Mouse (Mus musculus) midbrain, embryonic 10.5 days (tissue): Measurements from ENCODE around the gene Traf2. TPM values are rescaled to one million over a fixed set of nuclear protein-coding genes. Genes with fewer than 3 reads are reported as not detected.
A peak's percentile ranks its signal among the peaks of the same experiment; 100 is the strongest.

Experiments
- DNase-seq: peaks from one replicate; pipeline ENCODE4 v3.0.0-alpha.2; 2017; ENCODE audit warnings: low spot score
- H3K27ac ChIP-seq: fragments of 300-500 bp; sonication (generic); replicated peaks from 2 replicates; pipeline ENCODE4 v1.5.1; 2016; ENCODE audit warnings: mild to moderate bottlenecking
- H3K27me3 ChIP-seq: fragments of 300-500 bp; sonication (generic); 2 replicates; pipeline ENCODE4 v1.6.1; 2016; ENCODE audit warnings: low read depth, mild to moderate bottlenecking; ENCODE audit not compliant: poor library complexity, severe bottlenecking
- H3K36me3 ChIP-seq: fragments of 300-500 bp; sonication (generic); 2 replicates; pipeline ENCODE4 v1.6.1; 2016; ENCODE audit warnings: mild to moderate bottlenecking, moderate library complexity
- H3K4me1 ChIP-seq: fragments of 300-500 bp; sonication (generic); 2 replicates; pipeline ENCODE4 v1.6.1; 2016
- H3K4me3 ChIP-seq: fragments of 300-500 bp; sonication (generic); 2 replicates; pipeline ENCODE4 v1.5.1; 2016; ENCODE audit warnings: mild to moderate bottlenecking, moderate library complexity
- H3K9me3 ChIP-seq: fragments of 300-500 bp; sonication (generic); replicated peaks from 2 replicates; pipeline ENCODE4 v1.6.1; 2016; ENCODE audit warnings: mild to moderate bottlenecking
- WGBS: fragments of 180-500 bp; shearing (Covaris S2); methylation state at CpG from one replicate; pipeline ENCODE4 v1.1.7; 2016; 5-methylcytosine and 5-hydroxymethylcytosine counted together
- polyA plus RNA-seq: library from polyadenylated mRNA; unstranded; fragments of >200 nt; fragmentation: Nextera tagmentation; extraction: Ambion mirVana; gene quantifications from 2 replicates; pipeline ENCODE4 v1.2.1, GENCODE M21; 2016

Gene Traf2
- 38.9 and 41.4 TPM in 2 replicates for polyA plus RNA-seq

DNA sequence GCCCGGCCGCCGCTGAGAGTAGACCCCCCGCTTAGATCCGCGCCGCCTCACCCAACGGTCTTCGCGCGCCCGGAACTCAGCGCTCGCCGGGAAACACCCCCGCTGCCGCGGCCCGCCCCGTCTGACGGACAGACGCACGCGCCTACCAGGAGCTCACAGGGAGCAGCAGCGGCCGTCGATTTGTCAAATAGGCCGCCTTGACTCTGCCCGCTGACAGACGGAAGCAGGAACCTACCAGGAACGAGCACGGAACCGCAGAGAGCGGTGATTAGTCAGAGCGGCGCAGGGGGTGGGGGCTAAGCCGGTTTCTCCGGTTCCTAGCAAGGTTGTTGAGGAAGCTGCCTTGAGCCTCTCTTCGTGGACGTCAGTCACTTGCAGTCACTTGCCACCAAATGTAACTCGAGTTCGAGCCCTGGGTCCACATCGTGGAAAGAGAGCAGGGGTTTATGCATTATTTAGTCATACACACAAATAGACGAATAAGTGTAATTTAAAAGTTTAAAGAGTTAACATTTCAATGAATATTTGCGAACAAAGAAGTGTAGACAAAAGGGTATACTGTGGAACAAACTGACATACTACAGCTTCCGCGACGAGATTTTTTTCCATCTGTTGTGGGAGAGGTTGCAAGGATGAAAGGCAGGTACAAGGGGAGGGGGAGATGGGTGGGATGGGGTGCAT, at the start of gene Traf2:
Traf2 (minus strand) TSS at position 130 of the 681 bp plus-strand sequence.
- Histone ChIP-seq H3K4me3 (peak within 1 kb of the TSS; percentile 80), H3K4me1 (peaks cover 28% of the 10 kb centered on the region), H3K36me3 (0 out of 2 replicates have a peak, but pooled peaks cover 3% of the 10 kb centered on the region), H3K27me3 (no peaks in the 10 kb centered on the region), H3K9me3 (no peaks in the 10 kb centered on the region), H3K27ac (peak within 1 kb of the TSS; percentile 92)
- WGBS: 3% methylated on average over 48 of the region's 48 CpGs
- DNase-seq: peak; percentile 99

DNA sequence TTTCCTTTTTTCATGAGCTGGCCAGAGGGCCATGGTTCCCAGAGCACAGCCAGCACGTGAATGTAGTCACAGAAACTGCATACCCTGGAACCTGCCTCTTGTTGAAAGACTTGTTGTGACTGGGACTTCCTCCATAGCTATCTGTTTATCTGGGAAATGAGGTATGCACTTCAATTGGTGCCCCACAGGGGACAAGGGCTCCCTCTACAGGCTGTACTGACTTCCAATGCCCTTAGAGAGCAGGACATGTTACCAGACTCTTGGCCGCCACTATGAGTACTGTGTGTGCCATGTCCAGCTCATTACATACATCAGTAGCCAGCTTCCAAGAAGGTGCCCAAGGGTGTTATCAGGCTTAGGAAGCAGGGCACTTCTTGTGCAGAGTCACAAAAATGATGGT, 45.1 kb upstream of the Traf2 start:
- no peak for DNase-seq
- no peaks in the 10 kb centered on the region for H3K27me3 ChIP-seq
- no peaks in the 10 kb centered on the region for H3K4me1 ChIP-seq
- 88% methylated on average over 2 of the region's 2 CpGs for WGBS
- no peak overlapping the region for H3K27ac ChIP-seq
- H3K36me3 ChIP-seq: peaks cover 97% of the 10 kb centered on the region
- no peak overlapping the region for H3K4me3 ChIP-seq
- no peaks in the 10 kb centered on the region for H3K9me3 ChIP-seq

DNA sequence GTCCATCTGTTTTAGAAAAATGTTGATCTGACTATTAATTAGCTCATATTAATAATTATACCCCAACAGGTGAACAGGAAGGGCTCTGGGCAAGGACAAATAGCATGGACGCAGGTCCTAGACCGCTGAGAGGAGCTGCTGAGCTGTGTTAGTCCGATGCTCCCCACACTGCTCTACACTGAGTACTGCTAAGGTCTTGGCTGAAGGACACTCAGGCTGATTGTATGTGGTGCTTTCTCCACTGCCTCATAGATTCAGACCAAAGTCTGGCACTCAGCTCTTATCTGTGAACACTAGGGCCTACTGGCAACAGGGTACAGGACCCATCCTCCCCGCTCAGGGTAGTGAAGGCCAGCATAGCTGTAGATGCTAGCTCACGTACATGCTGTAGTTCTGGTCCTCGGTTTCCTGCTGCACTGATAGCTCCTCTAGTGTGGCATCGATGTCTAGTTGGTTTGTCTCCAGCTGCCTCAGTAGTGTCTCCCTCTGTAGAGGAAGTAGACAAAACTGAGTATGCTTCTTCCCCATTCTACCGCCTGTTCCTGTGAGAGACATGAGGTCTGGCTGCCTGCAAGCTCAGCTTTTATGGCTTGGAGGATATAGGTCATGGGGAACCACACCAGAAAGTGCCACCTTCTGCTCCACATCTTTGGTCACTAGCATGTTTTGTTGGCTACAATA, 41.6 kb upstream of the Traf2 start:
- no peaks in the 10 kb centered on the region for H3K9me3 ChIP-seq
- peaks cover 98% of the 10 kb centered on the region for H3K36me3 ChIP-seq
- no peak overlapping the region for H3K27ac ChIP-seq
- WGBS: 94% methylated on average over 8 of the region's 8 CpGs
- DNase-seq: no peak
- H3K4me1 ChIP-seq: no peaks in the 10 kb centered on the region
- no peaks in the 10 kb centered on the region for H3K27me3 ChIP-seq
- H3K4me3 ChIP-seq: no peak overlapping the region

DNA sequence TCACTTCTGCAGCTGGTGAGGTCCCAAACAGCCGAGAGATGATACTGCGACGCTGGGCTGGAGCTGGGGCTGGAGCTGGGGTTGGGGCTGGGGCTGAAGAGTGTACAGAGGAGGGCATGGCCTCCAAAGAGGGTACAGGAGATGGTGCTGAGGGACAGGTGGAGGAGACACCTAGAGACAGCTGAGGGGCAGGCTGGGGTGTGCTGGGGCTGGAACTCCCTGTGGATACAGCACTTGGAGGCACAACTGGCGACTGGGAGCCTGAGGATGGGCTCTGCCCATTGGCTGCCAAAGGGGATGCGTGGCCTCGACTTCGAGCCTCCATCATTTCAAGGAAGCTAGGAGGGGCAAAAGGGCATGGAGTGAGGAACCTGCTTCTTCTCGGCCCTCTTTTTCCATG, 40.5 kb upstream of the Traf2 start:
- Histone ChIP-seq H3K27ac (no peak overlapping the region), H3K4me3 (no peak overlapping the region), H3K27me3 (no peaks in the 10 kb centered on the region), H3K4me1 (peaks cover 5% of the 10 kb centered on the region), H3K36me3 (peaks cover 93% of the 10 kb centered on the region), H3K9me3 (no peaks in the 10 kb centered on the region)
- no peak for DNase-seq
- WGBS: 93% methylated on average over 8 of the region's 8 CpGs

DNA sequence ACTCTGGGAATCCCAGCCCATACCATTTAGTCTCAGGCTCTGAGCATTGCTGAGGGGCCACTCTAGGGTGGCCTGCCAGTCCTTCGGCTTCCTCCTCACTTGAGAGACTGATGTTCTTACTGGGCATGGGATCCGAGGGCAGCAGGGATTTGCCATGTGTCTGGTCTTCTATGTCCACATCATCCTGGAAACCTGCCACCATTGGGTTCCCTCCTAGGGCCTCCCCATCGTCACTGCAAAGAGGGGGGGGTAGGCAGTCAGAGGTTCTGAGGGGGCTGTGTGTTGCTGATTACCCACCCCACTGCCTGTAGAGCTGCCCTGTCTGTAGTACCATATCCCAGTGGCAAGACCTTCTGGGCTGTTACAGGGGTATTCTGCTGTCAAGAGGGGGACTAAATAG, 38.9 kb upstream of the Traf2 start:
- 89% methylated on average over 3 of the region's 3 CpGs for WGBS
- no peak overlapping the region for H3K4me3 ChIP-seq
- no peak for DNase-seq
- no peak overlapping the region for H3K27ac ChIP-seq
- H3K4me1 ChIP-seq: peaks cover 18% of the 10 kb centered on the region
- no peaks in the 10 kb centered on the region for H3K9me3 ChIP-seq
- H3K27me3 ChIP-seq: peaks cover 9% of the 10 kb centered on the region
- H3K36me3 ChIP-seq: peaks cover 76% of the 10 kb centered on the region

DNA sequence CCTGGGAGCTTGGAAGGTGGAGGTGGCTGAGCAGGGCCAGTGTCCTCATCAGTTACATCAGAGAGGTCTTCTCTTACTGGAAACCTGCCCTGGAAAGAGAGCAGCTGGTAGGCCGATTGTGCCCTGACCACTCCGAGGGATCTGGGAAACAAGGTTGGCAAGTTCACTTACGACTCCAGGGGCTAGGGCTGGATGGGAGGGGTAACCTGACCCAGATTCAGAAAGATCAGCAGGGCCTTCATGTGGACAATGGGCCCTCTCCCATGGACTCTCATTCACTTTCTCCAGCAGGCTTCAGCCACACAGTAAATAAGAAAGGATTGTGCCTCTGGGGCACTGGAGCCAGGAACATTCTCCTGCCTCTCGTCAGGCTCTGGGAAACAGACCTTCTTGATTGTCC, 38.1 kb upstream of the Traf2 start:
- peaks cover 16% of the 10 kb centered on the region for H3K27me3 ChIP-seq
- no peak for DNase-seq
- H3K36me3 ChIP-seq: peaks cover 69% of the 10 kb centered on the region
- no peak overlapping the region for H3K4me3 ChIP-seq
- peaks cover 24% of the 10 kb centered on the region for H3K4me1 ChIP-seq
- no peak overlapping the region for H3K27ac ChIP-seq
- H3K9me3 ChIP-seq: no peaks in the 10 kb centered on the region
- 94% methylated on average over 4 of the region's 4 CpGs for WGBS

DNA sequence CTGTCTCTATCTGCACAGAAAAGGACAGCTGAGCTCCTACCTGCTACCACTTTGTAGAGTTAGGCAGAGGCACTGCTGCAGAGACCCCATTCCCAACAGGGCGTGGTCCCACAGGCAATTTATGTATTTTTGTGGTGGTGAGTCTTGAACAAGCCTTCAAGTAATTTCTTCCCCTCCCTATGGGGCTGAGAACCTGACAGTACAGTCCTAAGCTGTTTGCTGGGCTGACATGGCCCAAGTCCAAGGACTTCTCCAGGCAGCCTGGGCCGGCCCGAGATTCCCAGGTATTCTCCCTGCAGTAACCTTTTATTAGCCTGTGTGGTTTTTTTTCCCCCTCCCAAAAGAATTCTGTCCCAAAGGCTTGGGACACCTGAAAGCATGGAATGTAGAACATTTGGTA, 37.4 kb upstream of the Traf2 start:
- no peaks in the 10 kb centered on the region for H3K9me3 ChIP-seq
- H3K4me1 ChIP-seq: peaks cover 31% of the 10 kb centered on the region
- peaks cover 62% of the 10 kb centered on the region for H3K36me3 ChIP-seq
- no peak overlapping the region for H3K4me3 ChIP-seq
- peaks cover 23% of the 10 kb centered on the region for H3K27me3 ChIP-seq
- 97% methylated on average over 3 of the region's 3 CpGs for WGBS
- H3K27ac ChIP-seq: no peak overlapping the region
- DNase-seq: no peak

DNA sequence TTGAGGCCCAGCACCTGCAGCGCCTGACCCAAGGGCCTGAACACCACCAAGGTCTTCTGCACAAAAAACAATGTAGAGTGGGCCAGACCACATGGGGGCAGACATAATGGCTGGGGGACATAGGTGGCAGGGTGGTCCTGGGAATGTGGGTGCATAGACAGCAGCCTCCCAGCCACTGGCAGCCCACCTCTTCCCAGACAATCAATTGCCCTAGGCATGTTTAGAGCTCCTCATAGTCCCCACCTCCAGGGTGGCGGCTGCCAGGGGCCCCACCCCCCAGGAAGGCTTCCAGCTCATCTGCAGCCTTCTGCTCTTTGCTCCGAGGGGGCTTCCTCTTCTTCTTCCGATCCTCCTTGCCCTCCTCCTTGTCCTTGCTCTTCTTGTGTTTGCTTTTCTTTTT, 36.8 kb upstream of the Traf2 start:
- Histone ChIP-seq H3K36me3 (peaks cover 58% of the 10 kb centered on the region), H3K27me3 (peaks cover 29% of the 10 kb centered on the region), H3K27ac (no peak overlapping the region), H3K4me3 (no peak overlapping the region), H3K9me3 (no peaks in the 10 kb centered on the region), H3K4me1 (peaks cover 36% of the 10 kb centered on the region)
- 72% methylated on average over 4 of the region's 4 CpGs for WGBS
- DNase-seq: no peak

DNA sequence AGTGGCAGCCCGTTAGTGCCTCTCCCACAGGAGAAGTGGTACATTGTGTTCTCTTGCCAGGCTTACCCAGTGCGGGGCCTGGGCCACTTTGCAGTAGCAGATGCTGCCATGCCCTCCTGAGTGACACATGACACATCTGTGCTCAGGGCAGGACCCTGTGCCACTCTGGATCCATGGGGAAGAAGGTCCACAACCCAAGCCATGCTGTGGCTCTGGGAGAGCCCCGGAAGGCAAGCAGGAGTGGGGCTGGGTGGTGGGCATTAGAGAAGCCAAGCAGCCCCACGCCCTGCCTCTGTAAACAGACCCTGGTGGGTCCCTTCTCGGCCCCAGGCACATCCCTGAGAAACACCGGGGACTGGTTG, 36.4 kb upstream of the Traf2 start:
- Histone ChIP-seq H3K36me3 (peaks cover 53% of the 10 kb centered on the region), H3K4me1 (peaks cover 41% of the 10 kb centered on the region), H3K9me3 (no peaks in the 10 kb centered on the region), H3K27me3 (peaks cover 34% of the 10 kb centered on the region), H3K4me3 (no peak overlapping the region), H3K27ac (no peak overlapping the region)
- DNase-seq: no peak
- 90% methylated on average over 6 of the region's 6 CpGs for WGBS

DNA sequence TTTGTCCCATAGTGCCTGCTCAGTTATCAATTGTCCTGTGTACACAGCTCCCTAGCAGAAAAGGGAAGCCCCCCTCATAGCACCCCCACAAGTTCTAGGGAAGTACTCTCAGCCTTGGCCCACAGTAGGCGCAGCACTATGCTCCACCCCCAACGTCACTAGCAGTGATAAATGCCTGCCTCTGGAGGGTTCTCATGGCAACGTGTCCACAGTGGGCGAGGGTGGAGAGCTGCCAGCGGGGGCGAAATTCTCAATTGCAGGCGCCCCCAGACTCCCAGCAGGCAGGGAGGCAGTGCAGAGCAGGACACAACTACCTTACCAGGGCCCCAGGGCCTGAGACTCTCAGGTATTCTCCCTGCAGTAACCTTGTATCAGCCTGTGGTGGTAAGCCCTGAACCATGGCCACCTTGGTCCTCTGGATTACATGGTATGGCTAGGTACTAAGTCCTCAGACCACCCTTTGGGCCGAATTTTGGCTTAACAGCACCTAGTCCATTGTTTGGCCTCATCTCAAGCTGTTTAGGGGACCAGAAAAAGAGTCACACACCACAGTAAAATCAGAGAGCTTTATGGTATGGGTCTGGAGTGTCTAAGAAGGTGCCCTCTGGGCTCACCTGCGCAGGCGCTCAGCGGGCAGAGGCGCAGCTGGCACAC, 35.9 kb upstream of the Traf2 start:
- WGBS: 67% methylated on average over 12 of the region's 12 CpGs
- H3K4me1 ChIP-seq: peaks cover 46% of the 10 kb centered on the region

DNA sequence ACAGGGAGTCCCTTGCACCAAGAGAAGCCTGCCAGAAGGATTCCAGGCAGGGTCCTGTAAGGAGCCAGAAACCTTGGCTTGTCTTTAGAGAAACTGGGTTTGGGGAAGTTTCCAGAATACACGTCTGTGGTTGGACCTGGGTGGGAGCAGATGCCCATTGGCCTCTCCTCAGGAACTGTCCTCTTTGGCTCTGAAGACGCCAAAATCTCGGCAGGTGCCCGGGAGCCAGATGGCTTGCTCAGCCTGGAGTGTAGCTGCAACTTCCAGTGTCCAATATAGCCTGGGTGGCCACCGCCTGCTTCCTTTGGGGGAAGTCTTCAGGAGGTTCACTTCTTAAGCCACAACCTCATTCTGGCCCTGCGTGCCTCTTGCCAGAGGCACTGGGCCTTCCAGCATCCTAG, 35.2 kb upstream of the Traf2 start:
- no peak for DNase-seq
- peak overlapping the region; percentile 47; the same call in 1 of the 2 replicates for H3K4me3 ChIP-seq

More for the DNA sequence above, 35.9 kb upstream of the Traf2 start:
- peaks cover 39% of the 10 kb centered on the region for H3K27me3 ChIP-seq
- no peaks in the 10 kb centered on the region for H3K9me3 ChIP-seq
- H3K4me3 ChIP-seq: no peak overlapping the region
- H3K36me3 ChIP-seq: peaks cover 48% of the 10 kb centered on the region
- no peak overlapping the region for H3K27ac ChIP-seq
- no peak for DNase-seq

DNA sequence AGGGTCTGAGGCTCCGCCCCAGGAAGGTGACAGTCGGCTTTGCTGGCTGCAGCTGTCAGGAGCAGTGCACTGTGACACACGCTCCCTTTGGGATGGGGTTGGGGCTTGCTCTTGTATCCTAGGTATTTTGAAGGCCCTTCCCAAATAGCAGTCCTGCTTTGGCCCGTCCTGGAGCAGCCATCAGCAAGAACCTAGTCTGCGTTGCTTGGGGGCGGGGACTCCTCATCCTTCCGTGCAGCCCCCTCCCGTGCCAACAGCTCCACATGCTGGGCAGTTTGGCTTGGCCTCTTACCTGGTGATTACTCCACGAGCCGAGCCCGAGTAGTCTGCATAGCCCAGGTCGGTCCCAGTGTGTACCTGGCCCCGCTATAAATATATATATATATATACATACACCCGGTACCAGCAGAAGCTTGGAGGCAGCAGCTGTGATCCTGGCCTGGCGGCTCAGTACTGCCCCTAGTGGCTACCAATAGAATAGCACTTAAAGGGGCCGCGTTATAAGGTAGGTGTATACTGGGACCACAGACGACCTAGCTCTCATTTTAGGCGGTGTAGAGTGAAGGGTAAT, 34.6 kb upstream of the Traf2 start, which contains the start of gene Ajm1:
Ajm1 (minus strand) TSS at position 464 of the 571 bp plus-strand sequence.
- Histone ChIP-seq H3K27me3 (peaks cover 51% of the 10 kb centered on the region), H3K36me3 (peaks cover 36% of the 10 kb centered on the region), H3K4me3 (peak within 1 kb of the TSS; percentile 47), H3K4me1 (peaks cover 58% of the 10 kb centered on the region), H3K27ac (no peak within 1 kb of the TSS), H3K9me3 (no peaks in the 10 kb centered on the region)
- 6% methylated on average over 19 of the region's 19 CpGs for WGBS
- peak; percentile 69 for DNase-seq

More for the DNA sequence above, 35.2 kb upstream of the Traf2 start:
- WGBS: 36% methylated on average over 6 of the region's 6 CpGs
- peaks cover 41% of the 10 kb centered on the region for H3K36me3 ChIP-seq
- H3K9me3 ChIP-seq: no peaks in the 10 kb centered on the region
- peaks cover 46% of the 10 kb centered on the region for H3K27me3 ChIP-seq
- peaks cover 53% of the 10 kb centered on the region for H3K4me1 ChIP-seq
- no peak overlapping the region for H3K27ac ChIP-seq
